Mouse (Mus musculus): ENCODE measurements at regions not wholly inside any gene's neighbourhood (a gene's known extent, or its start where the extent isn't known, plus 50 kb on each side); places are given as distances from the start of the nearest gene placed in this dataset.

- no peaks in the 10 kb centered on the region for H3K27me3 ChIP-seq (ENCODE audit: insufficient read depth, low read length)
- no peak overlapping the region for H3K4me3 ChIP-seq (replicated peaks; ENCODE audit: low read length)
- H3K9me3 ChIP-seq (ENCODE audit: low read length): no peaks in the 10 kb centered on the region
- TF ChIP-seq POU5F1 (IDR thresholded peaks at IDR 0.05; ENCODE audit: borderline replicate concordance, low read length) (no peak), CTCF (conservative IDR thresholded peaks at IDR 0.05; ENCODE audit: low read length) (no peak), NANOG (IDR thresholded peaks at IDR 0.05; ENCODE audit: borderline replicate concordance, low read length) (no peak)
- H3K4me1 ChIP-seq (replicated peaks; ENCODE audit: low read depth, low read length): no peaks in the 10 kb centered on the region
- H3K36me3 ChIP-seq (ENCODE audit: insufficient read depth, low read length): no peaks in the 10 kb centered on the region
These were observed 498.8 kb upstream of the Pou3f2 start for GRCm38 (mm10) chr4:22986763-22987468.

DNA sequence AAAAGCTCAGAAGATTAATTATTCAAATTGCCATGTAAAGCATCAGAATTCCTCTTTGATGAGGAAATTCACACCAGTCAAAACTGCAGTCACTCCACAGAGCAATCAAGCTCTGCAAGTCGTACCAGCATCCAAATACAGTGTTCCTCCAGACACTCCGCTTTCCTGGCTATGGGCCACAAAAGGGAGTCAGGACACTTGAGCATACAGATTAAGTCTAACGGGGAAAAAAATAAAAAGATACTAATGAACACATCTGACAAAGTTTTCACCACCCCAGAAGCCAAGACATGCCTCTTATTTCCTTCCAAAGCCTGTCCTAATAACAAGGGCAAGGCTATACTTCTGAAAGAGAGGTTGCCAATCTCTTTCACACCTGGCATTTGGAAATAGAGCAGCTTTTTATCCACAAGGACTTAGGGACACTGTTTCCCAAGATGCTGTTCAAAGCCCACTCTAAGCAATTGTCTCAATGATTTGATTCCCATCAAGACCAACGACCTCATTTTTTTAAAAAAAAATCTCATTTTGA is 485.5 kb upstream of the Pou3f2 start:
- Histone ChIP-seq H3K27me3 (ENCODE audit: insufficient read depth, low read length) (no peaks in the 10 kb centered on the region), H3K4me3 (replicated peaks; ENCODE audit: low read length) (no peak overlapping the region), H3K4me1 (replicated peaks; ENCODE audit: low read depth, low read length) (no peaks in the 10 kb centered on the region), H3K9me3 (ENCODE audit: low read length) (no peaks in the 10 kb centered on the region), H3K36me3 (ENCODE audit: insufficient read depth, low read length) (no peaks in the 10 kb centered on the region)
- no peak for TF ChIP-seq POU5F1 (IDR thresholded peaks at IDR 0.05; ENCODE audit: borderline replicate concordance, low read length)
- TF ChIP-seq NANOG (IDR thresholded peaks at IDR 0.05; ENCODE audit: borderline replicate concordance, low read length): no peak
- TF ChIP-seq CTCF (conservative IDR thresholded peaks at IDR 0.05; ENCODE audit: low read length): no peak

GRCm38 (mm10) chr4:22972784-22973584 is 484.8 kb upstream of the Pou3f2 start:
- H3K27me3 ChIP-seq (ENCODE audit: insufficient read depth, low read length): no peaks in the 10 kb centered on the region

GRCm38 (mm10) chr4:22971127-22971526 is 483.0 kb upstream of the Pou3f2 start:
- Histone ChIP-seq H3K27me3 (ENCODE audit: insufficient read depth, low read length) (no peaks in the 10 kb centered on the region), H3K36me3 (ENCODE audit: insufficient read depth, low read length) (no peaks in the 10 kb centered on the region), H3K9me3 (ENCODE audit: low read length) (no peaks in the 10 kb centered on the region), H3K4me3 (replicated peaks; ENCODE audit: low read length) (no peak overlapping the region), H3K4me1 (replicated peaks; ENCODE audit: low read depth, low read length) (no peaks in the 10 kb centered on the region)
- TF ChIP-seq CTCF (conservative IDR thresholded peaks at IDR 0.05; ENCODE audit: low read length): no peak
- TF ChIP-seq POU5F1 (IDR thresholded peaks at IDR 0.05; ENCODE audit: borderline replicate concordance, low read length): no peak
- no peak for TF ChIP-seq NANOG (IDR thresholded peaks at IDR 0.05; ENCODE audit: borderline replicate concordance, low read length)

More at GRCm38 (mm10) chr4:22972784-22973584, 484.8 kb upstream of the Pou3f2 start:
- no peaks in the 10 kb centered on the region for H3K9me3 ChIP-seq (ENCODE audit: low read length)
- H3K4me1 ChIP-seq (replicated peaks; ENCODE audit: low read depth, low read length): no peaks in the 10 kb centered on the region
- no peak overlapping the region for H3K4me3 ChIP-seq (replicated peaks; ENCODE audit: low read length)
- no peaks in the 10 kb centered on the region for H3K36me3 ChIP-seq (ENCODE audit: insufficient read depth, low read length)
- no peak for TF ChIP-seq NANOG (IDR thresholded peaks at IDR 0.05; ENCODE audit: borderline replicate concordance, low read length)
- no peak for TF ChIP-seq CTCF (conservative IDR thresholded peaks at IDR 0.05; ENCODE audit: low read length)
- no peak for TF ChIP-seq POU5F1 (IDR thresholded peaks at IDR 0.05; ENCODE audit: borderline replicate concordance, low read length)

DNA sequence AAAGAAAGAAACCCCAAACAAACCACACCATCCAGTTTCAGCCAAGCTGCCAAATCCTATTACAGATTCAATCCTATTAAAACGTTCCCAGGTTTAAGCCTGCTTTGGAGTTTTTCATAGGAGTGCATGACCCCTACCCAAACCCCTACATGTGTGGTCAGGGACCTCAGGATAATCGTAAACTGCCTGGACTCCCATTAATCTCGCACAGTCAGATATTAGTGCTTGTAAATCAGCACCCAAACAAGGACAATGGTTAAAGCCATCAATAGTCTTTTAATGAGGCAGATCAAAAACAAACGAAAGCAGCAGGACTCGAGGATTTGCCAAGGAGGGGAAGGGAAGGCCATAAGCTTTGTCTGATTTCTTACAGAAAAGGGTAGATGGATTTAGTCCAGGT is 482.3 kb upstream of the Pou3f2 start:
- H3K4me3 ChIP-seq (replicated peaks; ENCODE audit: low read length): no peak overlapping the region
- H3K27me3 ChIP-seq (ENCODE audit: insufficient read depth, low read length): no peaks in the 10 kb centered on the region
- no peaks in the 10 kb centered on the region for H3K4me1 ChIP-seq (replicated peaks; ENCODE audit: low read depth, low read length)
- TF ChIP-seq NANOG (IDR thresholded peaks at IDR 0.05; ENCODE audit: borderline replicate concordance, low read length): peak; percentile 16; the same call in 1 of the 2 replicates
- no peak for TF ChIP-seq CTCF (conservative IDR thresholded peaks at IDR 0.05; ENCODE audit: low read length)
- H3K36me3 ChIP-seq (ENCODE audit: insufficient read depth, low read length): no peaks in the 10 kb centered on the region
- no peaks in the 10 kb centered on the region for H3K9me3 ChIP-seq (ENCODE audit: low read length)

- H3K36me3 ChIP-seq (ENCODE audit: insufficient read depth, low read length): no peaks in the 10 kb centered on the region
- no peaks in the 10 kb centered on the region for H3K9me3 ChIP-seq (ENCODE audit: low read length)
- H3K27me3 ChIP-seq (ENCODE audit: insufficient read depth, low read length): no peaks in the 10 kb centered on the region
- no peak overlapping the region for H3K4me3 ChIP-seq (replicated peaks; ENCODE audit: low read length)
- TF ChIP-seq POU5F1 (IDR thresholded peaks at IDR 0.05; ENCODE audit: borderline replicate concordance, low read length) (no peak), CTCF (conservative IDR thresholded peaks at IDR 0.05; ENCODE audit: low read length) (no peak), NANOG (IDR thresholded peaks at IDR 0.05; ENCODE audit: borderline replicate concordance, low read length) (no peak)
- no peaks in the 10 kb centered on the region for H3K4me1 ChIP-seq (replicated peaks; ENCODE audit: low read depth, low read length)
These were observed 461.3 kb upstream of the Pou3f2 start for GRCm38 (mm10) chr4:22949422-22949821.

- H3K4me1 ChIP-seq (replicated peaks; ENCODE audit: low read depth, low read length): no peaks in the 10 kb centered on the region
- no peaks in the 10 kb centered on the region for H3K36me3 ChIP-seq (ENCODE audit: insufficient read depth, low read length)
- H3K4me3 ChIP-seq (replicated peaks; ENCODE audit: low read length): no peak overlapping the region
- no peak for TF ChIP-seq POU5F1 (IDR thresholded peaks at IDR 0.05; ENCODE audit: borderline replicate concordance, low read length)
- no peaks in the 10 kb centered on the region for H3K27me3 ChIP-seq (ENCODE audit: insufficient read depth, low read length)
- H3K9me3 ChIP-seq (ENCODE audit: low read length): no peaks in the 10 kb centered on the region
These were observed 460.7 kb upstream of the Pou3f2 start for GRCm38 (mm10) chr4:22948880-22949279.

DNA sequence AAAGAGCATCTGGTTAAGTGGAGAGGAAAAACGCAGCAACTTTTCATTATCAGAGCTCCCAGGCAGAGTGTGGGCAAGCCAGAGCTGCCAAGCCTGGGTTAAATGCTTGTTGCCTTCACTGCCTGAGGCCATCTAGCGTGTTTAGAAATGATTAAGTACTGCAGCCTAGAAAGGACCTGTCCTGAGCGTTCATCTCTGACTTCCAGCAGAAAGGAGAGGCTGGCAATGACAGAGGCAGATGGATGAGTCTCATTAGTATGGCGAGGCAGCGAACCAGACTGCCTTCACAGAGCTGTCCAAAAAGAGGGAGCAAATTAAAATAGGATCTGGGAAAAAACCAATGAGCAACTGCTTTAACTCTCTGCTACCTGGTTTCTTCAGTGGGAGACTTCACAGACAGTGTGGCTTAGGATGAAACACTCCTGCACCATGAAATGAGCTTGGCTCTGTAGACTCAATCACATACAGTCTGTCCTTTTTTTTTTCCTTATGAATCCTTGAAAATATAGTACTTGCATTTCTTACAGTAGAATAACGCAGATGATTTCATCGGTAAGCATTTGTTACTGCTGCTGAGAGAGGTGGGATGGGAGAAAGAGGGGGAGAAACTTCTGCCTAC is 458.7 kb upstream of the Pou3f2 start:
- H3K27me3 ChIP-seq (ENCODE audit: insufficient read depth, low read length): no peaks in the 10 kb centered on the region
- no peaks in the 10 kb centered on the region for H3K36me3 ChIP-seq (ENCODE audit: insufficient read depth, low read length)
- H3K4me3 ChIP-seq (replicated peaks; ENCODE audit: low read length): no peak overlapping the region
- H3K9me3 ChIP-seq (ENCODE audit: low read length): no peaks in the 10 kb centered on the region
- TF ChIP-seq CTCF (conservative IDR thresholded peaks at IDR 0.05; ENCODE audit: low read length) (no peak), POU5F1 (IDR thresholded peaks at IDR 0.05; ENCODE audit: borderline replicate concordance, low read length) (no peak), NANOG (IDR thresholded peaks at IDR 0.05; ENCODE audit: borderline replicate concordance, low read length) (no peak)
- no peaks in the 10 kb centered on the region for H3K4me1 ChIP-seq (replicated peaks; ENCODE audit: low read depth, low read length)
